Mouse (Mus musculus): ENCODE measurements around the gene Luc7l3. TPM values are rescaled to one million over a fixed set of nuclear protein-coding genes. Genes with fewer than 3 reads are reported as not detected.
A peak's percentile ranks its signal among the peaks of the same experiment; 100 is the strongest.

Luc7l3 gene
- total and polyA plus RNA-seq, 2 experiments: 4.6 to 20.1 TPM

DNA sequence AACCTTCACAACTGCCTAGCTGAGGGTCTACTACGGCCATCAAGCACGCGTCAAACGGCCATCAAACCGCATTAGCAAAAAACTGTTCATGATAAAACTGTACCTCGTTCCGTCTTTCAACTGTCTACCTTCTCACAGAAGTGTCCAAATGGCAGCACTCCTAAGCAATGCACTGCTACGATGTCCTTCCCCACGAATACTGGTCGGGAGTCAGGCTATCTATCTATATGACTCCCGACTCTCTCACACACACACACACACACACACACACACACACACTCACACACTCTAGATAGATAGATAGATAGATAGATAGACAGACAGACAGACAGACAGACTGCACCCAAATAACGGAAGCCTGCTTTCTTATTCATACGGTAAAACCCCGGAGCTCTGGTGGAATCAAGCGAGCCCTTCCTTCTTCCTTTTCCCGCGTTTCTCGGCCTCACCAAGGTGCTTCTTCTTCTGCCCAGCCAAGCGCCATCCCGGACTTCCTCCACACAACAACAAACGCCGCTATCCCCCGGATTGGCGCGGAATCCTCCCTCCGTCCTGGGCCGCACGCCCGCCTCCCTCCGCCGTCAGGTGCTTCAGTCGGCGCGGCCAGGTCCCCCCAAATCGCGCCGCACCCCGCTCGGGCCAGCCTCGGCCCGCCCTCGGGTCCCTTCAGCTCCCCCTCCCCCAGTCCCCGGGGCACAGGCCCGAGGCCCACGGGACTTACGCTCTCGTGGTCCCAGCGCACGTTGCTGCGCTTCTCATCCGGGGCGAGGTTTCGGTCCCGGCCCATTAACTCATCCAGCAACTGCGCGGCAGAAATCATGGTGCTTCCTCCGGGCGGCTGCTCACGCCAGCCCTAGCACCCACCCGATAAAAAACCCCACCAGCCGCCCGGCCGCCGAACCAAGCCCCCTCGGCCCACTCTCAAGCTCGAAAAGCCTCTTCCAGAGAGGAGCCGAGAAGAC, 538 bp downstream of the Luc7l3 start:
- H3K79me2 ChIP-seq (ENCODE audit: control insufficient read depth, insufficient read depth, low read length): peaks cover 38% of the 10 kb centered on the region; the same call in 1 of the 2 replicates
- no peak for TF ChIP-seq CTCF (IDR thresholded peaks at IDR 0.05; ENCODE audit: low read depth, low read length)
- no peak for TF ChIP-seq POLR2A (IDR thresholded peaks at IDR 0.05; ENCODE audit: extremely low read depth, insufficient read depth, low read length)
- no peaks in the 10 kb centered on the region for H3K27me3 ChIP-seq (ENCODE audit: control insufficient read depth, insufficient read depth, low read length)
- no peaks in the 10 kb centered on the region for H3K36me3 ChIP-seq (ENCODE audit: control insufficient read depth, insufficient read depth, low read length)
- H3K27ac ChIP-seq (replicated peaks; ENCODE audit: insufficient read depth, low read depth, low read length): peak overlapping the region; percentile 90
- under 1% methylated on average over 67 of the region's 67 CpGs for WGBS
- H3K4me3 ChIP-seq (ENCODE audit: insufficient read depth, low read depth, low read length): peak overlapping the region; percentile 97
- peaks cover 23% of the 10 kb centered on the region for H3K4me1 ChIP-seq (ENCODE audit: control insufficient read depth, insufficient read depth, low read length)
- peak; percentile 64 for DNase-seq (ENCODE audit: extremely low read depth, low read depth, low spot score)
- H3K9ac ChIP-seq (ENCODE audit: low read depth, low read length): peak overlapping the region; percentile 98

DNA sequence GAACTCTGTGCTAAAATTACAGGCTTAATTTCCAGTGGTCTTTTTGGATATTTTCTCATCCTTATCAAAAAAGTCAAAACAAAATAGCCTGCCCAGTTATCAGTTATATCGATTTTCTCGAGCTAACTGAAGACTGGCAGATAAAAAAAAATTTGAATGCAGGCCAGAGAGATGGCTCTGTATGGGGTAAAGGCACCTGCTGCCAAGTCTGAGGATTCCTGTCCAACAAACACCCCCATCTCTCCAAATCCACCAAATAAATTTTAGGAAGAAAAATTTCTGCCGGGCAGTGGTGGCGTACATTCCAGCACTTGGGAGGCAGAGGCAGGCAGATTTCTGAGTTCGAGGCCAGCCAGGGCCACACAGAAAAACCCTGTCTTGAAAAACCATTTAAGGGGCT, 3.7 kb downstream of the Luc7l3 start:
- 25% methylated on average over 5 of the region's 5 CpGs for WGBS

GRCm38 (mm10) chr11:94317515-94317914, 4.3 kb downstream of the Luc7l3 start:
- Histone ChIP-seq H3K27me3 (ENCODE audit: control insufficient read depth, insufficient read depth, low read length) (no peaks in the 10 kb centered on the region), H3K36me3 (ENCODE audit: control insufficient read depth, insufficient read depth, low read length) (no peaks in the 10 kb centered on the region; the same call in 1 of the 2 replicates), H3K27ac (replicated peaks; ENCODE audit: insufficient read depth, low read depth, low read length) (0 out of 2 replicates have a peak overlapping the region, but pooled peaks have one; percentile 11), H3K79me2 (ENCODE audit: control insufficient read depth, insufficient read depth, low read length) (peaks cover 58% of the 10 kb centered on the region; the same call in 1 of the 2 replicates), H3K4me3 (ENCODE audit: insufficient read depth, low read depth, low read length) (no peak overlapping the region), H3K4me1 (ENCODE audit: control insufficient read depth, insufficient read depth, low read length) (peaks cover 30% of the 10 kb centered on the region), H3K9ac (ENCODE audit: low read depth, low read length) (no peak overlapping the region)
- WGBS: 35% methylated on average over 4 of the region's 4 CpGs
- no peak for DNase-seq (ENCODE audit: extremely low read depth, low read depth, low spot score)
- TF ChIP-seq CTCF (IDR thresholded peaks at IDR 0.05; ENCODE audit: low read depth, low read length): no peak
- TF ChIP-seq POLR2A (IDR thresholded peaks at IDR 0.05; ENCODE audit: extremely low read depth, insufficient read depth, low read length): no peak

More for the DNA sequence above, 3.7 kb downstream of the Luc7l3 start:
- no peaks in the 10 kb centered on the region for H3K36me3 ChIP-seq (ENCODE audit: control insufficient read depth, insufficient read depth, low read length)
- no peak for TF ChIP-seq POLR2A (IDR thresholded peaks at IDR 0.05; ENCODE audit: extremely low read depth, insufficient read depth, low read length)
- no peak for TF ChIP-seq CTCF (IDR thresholded peaks at IDR 0.05; ENCODE audit: low read depth, low read length)
- peaks cover 53% of the 10 kb centered on the region; the same call in 1 of the 2 replicates for H3K79me2 ChIP-seq (ENCODE audit: control insufficient read depth, insufficient read depth, low read length)
- peak; percentile 77 for DNase-seq (ENCODE audit: extremely low read depth, low read depth, low spot score)
- H3K27me3 ChIP-seq (ENCODE audit: control insufficient read depth, insufficient read depth, low read length): no peaks in the 10 kb centered on the region
- no peak overlapping the region for H3K4me3 ChIP-seq (ENCODE audit: insufficient read depth, low read depth, low read length)
- peaks cover 31% of the 10 kb centered on the region for H3K4me1 ChIP-seq (ENCODE audit: control insufficient read depth, insufficient read depth, low read length)
- H3K27ac ChIP-seq (replicated peaks; ENCODE audit: insufficient read depth, low read depth, low read length): 0 out of 2 replicates have a peak overlapping the region, but pooled peaks have one; percentile 20
- no peak overlapping the region for H3K9ac ChIP-seq (ENCODE audit: low read depth, low read length)

- DNase-seq (ENCODE audit: extremely low read depth, low read depth, low spot score): no peak
- Histone ChIP-seq H3K79me2 (ENCODE audit: control insufficient read depth, insufficient read depth, low read length) (peaks cover 61% of the 10 kb centered on the region; the same call in 1 of the 2 replicates), H3K4me3 (ENCODE audit: insufficient read depth, low read depth, low read length) (no peak overlapping the region), H3K27ac (replicated peaks; ENCODE audit: insufficient read depth, low read depth, low read length) (no peak overlapping the region), H3K4me1 (ENCODE audit: control insufficient read depth, insufficient read depth, low read length) (peaks cover 31% of the 10 kb centered on the region), H3K9ac (ENCODE audit: low read depth, low read length) (no peak overlapping the region), H3K36me3 (ENCODE audit: control insufficient read depth, insufficient read depth, low read length) (no peaks in the 10 kb centered on the region; the same call in 1 of the 2 replicates), H3K27me3 (ENCODE audit: control insufficient read depth, insufficient read depth, low read length) (no peaks in the 10 kb centered on the region)
- 33% methylated on average over 1 of the region's 1 CpGs for WGBS
- TF ChIP-seq POLR2A (IDR thresholded peaks at IDR 0.05; ENCODE audit: extremely low read depth, insufficient read depth, low read length) (no peak), CTCF (IDR thresholded peaks at IDR 0.05; ENCODE audit: low read depth, low read length) (no peak)
Observed at GRCm38 (mm10) chr11:94317014-94317413, 4.8 kb downstream of the Luc7l3 start.

GRCm38 (mm10) chr11:94316528-94316927, 5.3 kb downstream of the Luc7l3 start:
- TF ChIP-seq POLR2A (IDR thresholded peaks at IDR 0.05; ENCODE audit: extremely low read depth, insufficient read depth, low read length) (no peak), CTCF (IDR thresholded peaks at IDR 0.05; ENCODE audit: low read depth, low read length) (no peak)
- no peak for DNase-seq (ENCODE audit: extremely low read depth, low read depth, low spot score)
- no peak overlapping the region for H3K4me3 ChIP-seq (ENCODE audit: insufficient read depth, low read depth, low read length)
- H3K79me2 ChIP-seq (ENCODE audit: control insufficient read depth, insufficient read depth, low read length): peaks cover 59% of the 10 kb centered on the region; the same call in 1 of the 2 replicates
- H3K4me1 ChIP-seq (ENCODE audit: control insufficient read depth, insufficient read depth, low read length): peaks cover 32% of the 10 kb centered on the region
- H3K27ac ChIP-seq (replicated peaks; ENCODE audit: insufficient read depth, low read depth, low read length): no peak overlapping the region
- H3K9ac ChIP-seq (ENCODE audit: low read depth, low read length): no peak overlapping the region
- H3K36me3 ChIP-seq (ENCODE audit: control insufficient read depth, insufficient read depth, low read length): no peaks in the 10 kb centered on the region; the same call in 1 of the 2 replicates
- 36% methylated on average over 2 of the region's 2 CpGs for WGBS
- H3K27me3 ChIP-seq (ENCODE audit: control insufficient read depth, insufficient read depth, low read length): no peaks in the 10 kb centered on the region

Measured in liver, adult 2 months (tissue).